Mouse (Mus musculus) adrenal gland, adult 2 months (tissue): Measurements from ENCODE around the gene Spdef. TPM values are rescaled to one million over a fixed set of nuclear protein-coding genes. Genes with fewer than 3 reads are reported as not detected.

Experiments
- DNase-seq: peaks from one replicate; pipeline ENCODE4 v3.0.0; 2021
- polyA plus RNA-seq: library from polyadenylated mRNA; depleted of rRNA; stranded (reverse); fragments of >200 nt; gene quantifications from 2 replicates; pipeline ENCODE4 v1.2.3, GENCODE M21; 2012
- total RNA-seq, 2 experiments: library from RNA; stranded (reverse); gene quantifications; 2 replicates each; pipeline ENCODE4 v1.2.3; 2021

Gene Spdef
- total and polyA plus RNA-seq, 3 experiments = 0.11 to 0.28 TPM; not detected in 1

- DNase-seq = no peak
Measured at GRCm38 (mm10) chr17:27725412-27725811, 3.3 kb downstream of the Spdef start.

DNA sequence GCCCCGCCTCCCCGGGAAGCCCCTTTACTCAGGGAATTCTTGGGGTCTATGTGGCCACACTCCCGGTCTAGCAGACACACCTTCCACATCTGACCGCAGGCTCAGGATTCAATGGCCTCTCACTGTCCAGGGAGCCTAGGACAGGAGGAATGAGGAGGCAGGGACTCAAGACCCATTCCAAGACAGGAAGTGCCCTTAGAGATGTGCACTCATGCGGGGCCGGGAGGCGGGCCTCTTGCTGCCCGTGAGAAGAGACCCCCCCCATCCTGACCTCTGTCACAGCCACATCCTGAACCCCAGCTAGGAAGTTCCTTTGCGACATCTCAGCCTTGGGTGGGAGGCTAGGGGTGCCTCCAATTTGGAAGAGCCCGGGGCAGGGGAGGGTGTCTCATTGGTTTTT is 3.7 kb downstream of the Spdef start:
- DNase-seq = no peak

GRCm38 (mm10) chr17:27724327-27724726 is 4.4 kb downstream of the Spdef start:
- no peak for DNase-seq

GRCm38 (mm10) chr17:27721125-27721664 is 7.6 kb downstream of the Spdef start:
- peak; percentile 40 for DNase-seq

- DNase-seq = no peak
Measured at GRCm38 (mm10) chr17:27720326-27720725, 8.4 kb downstream of the Spdef start.

DNA sequence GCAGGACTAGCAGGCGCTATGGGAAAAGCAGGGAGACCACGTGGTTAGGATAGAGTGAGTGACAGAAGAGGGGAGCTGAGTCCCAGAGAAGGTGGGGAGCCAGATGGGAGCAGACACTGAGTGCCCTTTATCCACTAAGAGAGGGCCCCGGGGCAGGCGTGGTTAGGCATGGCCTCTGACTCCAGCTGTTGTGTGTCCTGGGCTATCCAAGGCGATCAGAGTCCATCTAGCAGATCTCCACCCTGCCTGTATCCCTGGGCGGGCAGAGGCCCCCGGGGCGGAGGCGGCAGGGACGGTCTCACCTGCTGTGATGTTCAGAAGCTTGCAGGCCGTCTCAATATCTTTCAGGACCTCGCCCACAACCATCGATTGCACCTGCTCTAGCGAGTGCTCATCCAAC is 9.1 kb downstream of the Spdef start:
- no peak for DNase-seq

GRCm38 (mm10) chr17:27718250-27718649 is 10.5 kb downstream of the Spdef start:
- no peak for DNase-seq

GRCm38 (mm10) chr17:27716804-27717203 is 12.0 kb downstream of the Spdef start:
- peak; percentile 67 for DNase-seq

- peak; percentile 37 for DNase-seq
Measured at GRCm38 (mm10) chr17:27712832-27713231, 15.9 kb downstream of the Spdef start.

GRCm38 (mm10) chr17:27709650-27710049 is 19.1 kb downstream of the Spdef start:
- no peak for DNase-seq

DNA sequence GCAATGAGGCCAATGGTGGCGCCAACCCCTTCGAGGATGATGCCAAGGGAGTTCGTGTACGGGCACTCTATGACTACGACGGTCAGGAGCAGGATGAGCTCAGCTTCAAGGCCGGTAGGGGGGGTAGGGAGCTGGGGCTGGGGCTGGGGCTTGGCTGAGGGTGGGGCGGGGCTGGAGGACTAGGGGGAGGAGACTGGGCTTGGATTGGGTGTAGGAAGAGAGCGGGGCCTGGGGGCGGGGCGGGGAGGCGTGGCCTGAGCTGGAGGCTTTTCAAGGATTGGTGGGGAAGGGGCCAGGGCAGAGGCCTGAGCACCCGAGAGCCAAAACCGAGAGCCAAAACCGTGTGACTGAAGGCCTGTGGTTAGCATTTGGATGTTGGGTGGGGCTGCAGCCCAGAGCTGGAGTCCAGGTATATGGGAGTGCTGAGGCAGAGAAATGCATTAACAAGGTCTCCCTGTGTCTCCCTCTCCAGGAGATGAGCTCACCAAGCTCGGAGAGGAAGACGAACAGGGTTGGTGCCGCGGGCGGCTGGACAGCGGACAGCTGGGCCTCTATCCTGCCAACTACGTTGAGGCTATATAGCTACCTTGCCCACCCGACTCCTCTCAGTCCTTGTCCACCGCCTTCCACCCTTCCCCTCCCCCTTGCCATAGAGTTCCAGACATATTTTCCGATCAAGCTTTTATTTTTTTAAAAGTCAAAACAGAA is 20.6 kb downstream of the Spdef start:
- peak; percentile 93 for DNase-seq

DNA sequence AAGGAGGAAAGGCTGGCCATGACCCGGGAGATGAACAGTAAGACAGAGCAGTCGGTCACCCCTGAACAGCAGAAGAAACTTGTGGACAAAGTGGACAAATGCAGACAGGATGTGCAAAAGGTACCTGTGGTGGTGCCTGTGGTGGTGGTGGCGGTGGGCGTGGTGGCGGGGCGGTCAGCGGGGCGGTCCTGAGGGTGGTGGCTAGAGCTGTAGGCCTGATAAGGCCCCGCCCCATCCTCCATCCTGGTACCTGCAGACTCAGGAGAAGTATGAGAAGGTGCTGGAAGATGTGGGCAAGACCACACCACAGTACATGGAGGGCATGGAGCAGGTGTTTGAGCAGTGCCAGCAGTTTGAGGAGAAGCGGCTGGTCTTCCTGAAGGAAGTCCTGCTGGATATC is 23.1 kb downstream of the Spdef start:
- DNase-seq = no peak

DNA sequence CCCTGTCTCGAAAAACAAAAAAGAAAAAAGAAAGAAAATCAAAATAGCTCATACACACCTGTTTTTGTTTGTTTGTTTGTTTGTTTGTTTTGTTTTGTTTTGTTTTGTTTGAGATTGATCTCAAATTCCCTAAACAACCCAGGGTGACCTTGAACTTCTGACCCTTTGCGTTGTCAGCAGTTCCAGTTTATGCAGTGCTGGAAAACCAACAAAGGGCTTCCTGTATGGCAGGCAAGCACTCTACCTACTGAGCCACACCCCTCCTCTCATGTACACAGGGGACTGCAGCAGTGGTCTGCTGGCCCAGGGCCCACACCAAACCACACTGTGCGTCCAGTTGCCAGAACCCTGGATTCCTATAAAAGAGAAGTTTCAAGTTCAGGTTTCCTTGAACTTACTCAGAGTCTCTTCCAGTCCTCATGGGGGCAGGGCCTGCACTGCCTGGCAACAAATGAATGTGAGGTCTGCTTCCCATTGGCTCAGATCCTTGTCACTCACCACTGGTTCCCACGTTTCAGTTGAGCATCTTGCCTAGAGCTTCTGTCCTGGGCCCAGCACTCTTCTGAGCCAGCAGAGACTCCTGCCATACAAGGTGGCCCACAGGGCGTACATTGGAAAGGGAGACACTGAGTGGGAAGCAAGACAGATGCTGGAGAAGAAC is 24.7 kb downstream of the Spdef start:
- DNase-seq = peak; percentile 44

DNA sequence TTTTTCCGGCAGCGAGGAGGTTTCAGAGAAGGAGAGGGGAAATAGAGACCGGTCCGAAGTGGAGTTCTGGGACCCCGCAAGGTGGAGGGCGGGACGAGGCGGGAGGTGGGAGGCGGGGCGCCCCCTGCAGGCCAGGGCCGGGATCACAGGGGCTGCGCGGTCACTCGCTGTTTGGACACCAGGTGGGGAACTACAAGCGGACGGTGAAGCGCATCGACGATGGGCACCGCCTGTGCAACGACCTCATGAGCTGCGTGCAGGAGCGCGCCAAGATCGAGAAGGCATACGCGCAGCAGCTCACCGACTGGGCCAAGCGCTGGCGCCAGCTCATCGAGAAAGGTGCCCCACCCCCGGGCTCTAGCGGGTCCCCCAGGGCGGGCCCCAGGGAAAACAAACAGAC is 26.2 kb downstream of the Spdef start:
- DNase-seq = peak; percentile 44

GRCm38 (mm10) chr17:27701856-27702255 is 26.9 kb downstream of the Spdef start:
- no peak for DNase-seq

- no peak for DNase-seq
Measured at GRCm38 (mm10) chr17:27700812-27701211, 27.9 kb downstream of the Spdef start.

GRCm38 (mm10) chr17:27699641-27700244 is 29.0 kb downstream of the Spdef start:
- DNase-seq = no peak

GRCm38 (mm10) chr17:27690993-27691693 is 37.6 kb downstream of the Spdef start:
- no peak for DNase-seq

DNA sequence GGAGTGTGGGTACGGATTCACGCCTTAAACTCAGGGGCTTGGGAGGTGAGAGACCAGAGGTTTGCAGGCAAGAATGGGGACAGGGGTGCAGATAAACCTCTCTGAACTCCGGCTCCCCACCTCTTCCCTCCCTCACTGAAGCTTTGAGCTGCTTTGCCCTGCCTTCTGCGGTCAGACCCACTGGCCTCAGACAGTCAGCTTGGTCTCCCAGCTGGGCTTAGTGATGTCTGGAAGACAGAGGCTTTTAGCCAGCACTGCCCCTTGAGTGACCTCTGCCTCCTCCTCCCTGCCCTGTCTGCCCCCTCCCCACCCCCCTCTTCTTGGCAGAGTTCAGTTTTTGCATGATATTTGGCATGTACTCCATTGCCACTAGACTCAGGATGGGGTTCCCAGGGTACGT is 42.4 kb downstream of the Spdef start:
- DNase-seq = no peak

GRCm38 (mm10) chr17:27685550-27685913 is 43.2 kb downstream of the Spdef start:
- peak; percentile 25 for DNase-seq

GRCm38 (mm10) chr17:27684886-27685549 is 43.7 kb downstream of the Spdef start:
- peak; percentile 56 for DNase-seq
